Mouse (Mus musculus) cortical plate, adult 2 months (tissue): ENCODE measurements around the gene Parp16. TPM values are rescaled to one million over a fixed set of nuclear protein-coding genes. Genes with fewer than 3 reads are reported as not detected.

Source experiments
- H3K27ac ChIP-seq: fragments of 200-500 bp; 2 replicates; pipeline ENCODE4 v1.5.1; 2012; ENCODE audit warnings: low read length, control low read depth, inconsistent platforms; ENCODE audit not compliant: insufficient read depth
- H3K4me1 ChIP-seq: fragments of 200-500 bp; 2 replicates; pipeline ENCODE4 v1.6.1; 2011; ENCODE audit warnings: low read length; ENCODE audit not compliant: control insufficient read depth, insufficient read depth
- H3K4me3 ChIP-seq: fragments of 200-500 bp; 2 replicates; pipeline ENCODE4 v1.5.1; 2011; ENCODE audit warnings: mild to moderate bottlenecking, low read length, control low read depth; ENCODE audit not compliant: insufficient read depth
- CTCF ChIP-seq: fragments of 200-500 bp; IDR thresholded peaks from 2 replicates; pipeline ENCODE4 v1.5.1; 2011; ENCODE audit warnings: mild to moderate bottlenecking, control low read depth, low read length; ENCODE audit not compliant: insufficient read depth; ENCODE audit errors: extremely low read depth
- POLR2A ChIP-seq: fragments of 200-500 bp; IDR thresholded peaks from 2 replicates; pipeline ENCODE4 v1.6.1; 2011; ENCODE audit warnings: mild to moderate bottlenecking, low read length, control low read depth; ENCODE audit not compliant: insufficient read depth; ENCODE audit errors: extremely low read depth
- polyA plus RNA-seq: library from polyadenylated mRNA; depleted of rRNA; stranded (reverse); fragments of >200 nt; gene quantifications from 2 replicates; pipeline ENCODE4 v1.2.3, GENCODE M21; 2012

Parp16 gene
- polyA plus RNA-seq, 1 experiment: 4.2 TPM

DNA sequence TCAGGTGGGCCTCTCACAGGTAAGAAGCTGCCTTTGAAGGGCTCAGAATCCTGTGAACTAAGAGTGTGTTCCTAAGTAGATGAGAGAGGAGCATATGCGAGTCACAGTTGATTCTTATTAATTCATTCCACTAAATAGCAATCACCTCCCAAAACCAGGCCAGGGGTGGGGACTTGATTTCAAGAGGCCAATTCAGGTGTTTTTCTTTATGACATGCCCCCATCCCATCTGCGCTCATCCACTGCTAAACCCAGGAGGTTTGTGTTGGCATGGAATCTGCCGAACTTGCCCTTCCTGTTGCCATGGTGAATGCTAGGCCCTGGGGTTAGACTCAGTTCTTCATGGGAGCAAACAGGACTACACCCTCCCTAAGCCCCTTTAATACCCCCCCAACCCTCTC, 45.4 kb downstream of the Parp16 start:
- no peak overlapping the region for H3K4me3 ChIP-seq
- H3K4me1 ChIP-seq: no peaks in the 10 kb centered on the region
- no peak overlapping the region for H3K27ac ChIP-seq
- TF ChIP-seq CTCF: no peak
- no peak for TF ChIP-seq POLR2A

DNA sequence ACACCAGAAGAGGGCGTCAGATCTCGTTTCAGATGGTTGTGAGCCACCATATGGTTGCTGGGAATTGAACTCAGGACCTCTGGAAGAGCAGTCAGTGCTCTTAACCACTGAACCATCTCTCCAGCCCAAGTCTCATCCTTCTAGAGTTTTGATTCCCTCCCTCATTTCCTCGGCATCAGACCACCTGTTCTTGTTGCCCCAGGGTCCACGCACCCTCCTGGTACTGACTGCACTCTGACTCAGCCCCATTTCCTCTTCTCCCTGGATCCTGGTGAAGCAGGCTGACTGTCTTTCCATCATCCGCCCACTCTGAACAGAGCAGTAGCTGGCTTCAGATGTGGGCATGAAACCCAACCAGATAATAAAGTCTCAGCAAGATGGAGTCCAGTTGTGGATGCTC, 46.8 kb downstream of the Parp16 start:
- no peak overlapping the region for H3K27ac ChIP-seq
- H3K4me3 ChIP-seq: no peak overlapping the region
- no peaks in the 10 kb centered on the region for H3K4me1 ChIP-seq
- TF ChIP-seq POLR2A (no peak), CTCF (no peak)

DNA sequence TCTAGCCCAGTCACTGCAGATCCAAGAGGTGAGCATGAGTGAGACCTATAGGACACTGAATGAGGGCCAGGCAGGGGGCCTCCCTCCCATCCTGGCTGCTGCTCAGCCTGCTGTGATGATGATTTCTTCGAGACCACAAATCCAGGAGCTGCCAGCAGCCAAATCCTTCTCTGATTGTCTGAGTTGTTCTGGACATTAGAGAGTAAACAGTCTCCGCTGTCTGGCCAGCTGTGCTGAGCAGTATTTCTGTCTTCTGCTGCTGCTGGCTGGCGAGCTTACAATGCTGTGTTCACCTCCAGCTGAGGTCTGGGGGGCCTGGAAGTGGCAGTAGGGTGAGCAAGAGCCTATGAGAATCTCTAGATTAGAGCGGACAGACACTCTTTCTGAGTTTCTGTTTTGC, 48.1 kb downstream of the Parp16 start:
- Histone ChIP-seq H3K27ac (no peak overlapping the region), H3K4me3 (no peak overlapping the region), H3K4me1 (no peaks in the 10 kb centered on the region)
- TF ChIP-seq CTCF (no peak), POLR2A (no peak)

DNA sequence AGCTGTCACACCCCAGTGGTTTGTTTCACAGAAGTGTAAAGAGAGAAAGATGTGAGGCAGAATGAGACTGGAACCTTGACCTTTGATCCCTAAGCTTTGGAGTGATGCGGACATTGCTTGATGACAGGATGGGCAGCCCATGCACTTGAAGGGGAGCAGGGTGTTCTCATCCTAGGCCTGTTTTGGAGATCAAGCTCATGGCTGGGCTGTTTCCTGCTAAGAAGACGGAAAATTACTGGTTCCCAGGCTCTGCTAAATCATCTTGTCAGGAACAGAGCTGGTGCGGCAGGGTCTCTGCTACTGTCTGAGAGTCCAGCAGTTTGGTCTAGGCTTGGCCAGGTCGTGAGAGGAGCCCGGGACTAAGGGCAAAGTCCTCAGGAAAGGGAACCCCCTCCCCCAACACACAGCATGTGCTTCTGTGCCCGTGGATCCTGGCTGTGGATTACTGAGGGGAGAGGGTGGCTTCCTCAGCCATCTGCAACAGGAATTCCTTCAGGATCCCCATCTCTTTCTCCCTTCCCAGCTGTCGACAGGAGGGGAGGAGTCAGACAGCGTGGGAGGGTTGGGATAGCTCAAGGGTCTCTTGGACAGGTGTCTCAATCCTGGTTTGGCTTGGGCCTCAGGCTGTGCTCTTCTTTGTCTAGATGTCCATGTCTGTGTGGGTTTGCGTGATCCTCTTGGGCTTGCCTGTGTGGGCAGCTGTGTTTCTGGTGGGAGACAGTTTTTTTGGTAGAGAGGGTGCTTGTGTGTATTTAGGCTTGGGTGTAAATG, 49.1 kb downstream of the Parp16 start:
- no peak overlapping the region for H3K27ac ChIP-seq
- no peak overlapping the region for H3K4me3 ChIP-seq
- H3K4me1 ChIP-seq: no peaks in the 10 kb centered on the region
- no peak for TF ChIP-seq POLR2A
- no peak for TF ChIP-seq CTCF

DNA sequence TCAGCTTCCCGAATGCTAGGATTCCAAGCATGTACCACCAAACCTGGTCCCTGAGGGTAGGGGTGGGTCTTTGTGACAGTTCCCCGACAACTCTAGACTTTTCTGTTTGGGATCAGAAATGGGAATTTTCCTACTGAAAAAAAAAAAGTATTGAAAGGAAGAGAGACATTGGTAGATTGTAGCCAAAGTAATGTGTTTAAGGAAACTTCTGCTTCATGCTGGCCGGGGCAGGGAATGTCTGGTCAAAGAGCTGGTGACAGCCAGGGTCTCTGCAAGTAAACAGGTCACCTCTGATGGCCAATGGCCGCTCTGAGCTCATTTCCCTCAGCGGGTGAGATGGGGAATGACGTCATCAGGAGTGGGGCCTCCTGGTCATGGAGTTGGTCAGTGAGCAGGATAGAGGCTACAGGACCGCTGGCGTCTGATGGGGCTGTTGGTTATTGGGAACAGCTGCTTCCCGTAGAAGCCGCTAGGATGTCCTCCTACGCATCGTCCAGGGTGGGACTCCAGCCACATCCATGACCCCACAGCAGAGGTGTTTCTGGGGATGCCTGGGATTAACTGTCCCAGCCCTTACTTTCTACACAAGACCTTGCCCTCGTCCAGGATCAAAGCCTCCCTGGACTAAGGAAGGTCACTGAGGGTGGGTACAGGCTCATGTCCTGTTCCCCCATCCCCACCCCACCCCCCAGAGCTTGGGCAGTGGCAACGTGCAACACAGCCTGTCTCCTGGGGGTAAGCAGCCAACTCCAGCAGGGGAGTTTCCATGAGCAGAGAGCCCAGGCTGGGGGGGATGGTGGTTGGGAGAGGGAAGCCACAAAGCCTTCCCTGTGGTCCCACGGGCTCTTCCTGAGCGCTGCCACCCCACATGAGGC, 52.6 kb downstream of the Parp16 start:
- no peak overlapping the region for H3K4me3 ChIP-seq
- H3K4me1 ChIP-seq: no peaks in the 10 kb centered on the region
- H3K27ac ChIP-seq: no peak overlapping the region
- TF ChIP-seq CTCF (no peak), POLR2A (no peak)

DNA sequence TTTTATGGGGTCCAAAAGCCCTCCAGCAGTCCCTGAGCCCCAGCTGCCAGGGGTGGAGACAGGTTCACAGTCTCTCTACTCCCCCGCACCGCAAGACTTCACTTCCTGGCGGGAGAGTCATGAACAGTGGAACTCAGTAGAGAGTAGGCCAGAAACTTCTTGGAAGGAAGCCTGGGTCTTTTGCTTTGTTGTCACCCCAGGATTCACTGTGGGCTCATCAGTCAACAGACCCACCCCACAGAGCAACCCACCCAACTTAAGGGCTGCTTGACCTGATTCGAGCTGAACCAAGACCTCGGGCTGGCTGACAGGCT, 53.2 kb downstream of the Parp16 start:
- Histone ChIP-seq H3K4me3 (no peak overlapping the region), H3K27ac (no peak overlapping the region), H3K4me1 (no peaks in the 10 kb centered on the region)
- TF ChIP-seq CTCF (no peak), POLR2A (no peak)

DNA sequence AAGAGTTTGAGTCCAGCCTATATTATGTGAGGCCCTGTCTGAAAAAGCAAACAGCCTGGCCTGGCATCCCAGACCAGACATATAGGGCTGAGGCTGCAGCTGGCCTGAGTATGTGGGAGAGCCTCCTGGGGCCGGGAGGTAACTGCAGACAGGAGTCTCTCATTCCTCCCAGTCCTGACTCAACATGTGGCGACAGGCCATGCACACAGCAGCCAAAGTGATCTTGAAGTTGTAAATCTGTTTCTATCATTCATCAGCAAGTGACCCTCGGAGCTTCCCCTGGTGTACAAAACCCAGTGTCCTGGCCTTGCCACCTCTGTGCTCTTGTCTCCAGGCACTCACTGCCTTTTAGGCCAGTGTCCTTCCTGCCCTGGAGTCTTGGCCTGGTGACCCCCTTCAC, 56.9 kb downstream of the Parp16 start:
- Histone ChIP-seq H3K4me1 (no peaks in the 10 kb centered on the region), H3K27ac (no peak overlapping the region), H3K4me3 (no peak overlapping the region)
- TF ChIP-seq POLR2A (no peak), CTCF (no peak)

DNA sequence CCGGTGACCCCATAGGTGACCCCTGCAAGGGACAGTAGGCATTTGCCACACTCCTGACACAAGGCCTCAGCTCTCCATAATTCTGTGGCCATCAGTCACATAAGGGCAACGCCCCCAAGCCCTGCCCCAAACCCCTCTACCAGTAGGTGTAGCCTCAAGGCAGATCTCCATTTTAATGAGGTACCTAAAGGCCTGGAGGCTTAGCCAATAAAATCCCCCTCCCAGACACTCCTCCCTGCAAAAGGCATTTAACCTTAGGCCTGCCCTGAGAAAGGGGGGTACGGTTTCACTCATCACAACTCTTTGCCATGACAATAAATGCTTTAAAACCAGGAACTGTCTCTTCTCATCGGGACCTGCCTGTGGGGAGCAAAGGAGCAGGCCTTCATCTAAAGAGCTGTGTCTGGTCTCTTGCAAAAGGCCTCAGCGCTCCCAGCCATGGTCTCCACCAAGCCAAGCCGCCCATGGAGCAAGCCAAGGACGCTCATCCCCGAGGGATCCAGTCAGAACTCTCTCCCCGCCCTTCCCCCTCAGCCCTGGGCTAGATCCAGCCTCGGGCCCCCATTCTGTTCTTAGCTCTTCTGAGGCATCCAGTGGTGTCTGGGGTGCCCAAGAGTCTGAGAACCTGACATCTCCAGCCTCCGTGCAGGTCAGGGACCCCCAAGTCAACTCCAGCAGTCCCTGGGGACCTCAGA, 60.9 kb downstream of the Parp16 start:
- H3K4me3 ChIP-seq: no peak overlapping the region
- TF ChIP-seq CTCF: no peak
- TF ChIP-seq POLR2A: no peak
- H3K4me1 ChIP-seq: no peaks in the 10 kb centered on the region
- no peak overlapping the region for H3K27ac ChIP-seq

DNA sequence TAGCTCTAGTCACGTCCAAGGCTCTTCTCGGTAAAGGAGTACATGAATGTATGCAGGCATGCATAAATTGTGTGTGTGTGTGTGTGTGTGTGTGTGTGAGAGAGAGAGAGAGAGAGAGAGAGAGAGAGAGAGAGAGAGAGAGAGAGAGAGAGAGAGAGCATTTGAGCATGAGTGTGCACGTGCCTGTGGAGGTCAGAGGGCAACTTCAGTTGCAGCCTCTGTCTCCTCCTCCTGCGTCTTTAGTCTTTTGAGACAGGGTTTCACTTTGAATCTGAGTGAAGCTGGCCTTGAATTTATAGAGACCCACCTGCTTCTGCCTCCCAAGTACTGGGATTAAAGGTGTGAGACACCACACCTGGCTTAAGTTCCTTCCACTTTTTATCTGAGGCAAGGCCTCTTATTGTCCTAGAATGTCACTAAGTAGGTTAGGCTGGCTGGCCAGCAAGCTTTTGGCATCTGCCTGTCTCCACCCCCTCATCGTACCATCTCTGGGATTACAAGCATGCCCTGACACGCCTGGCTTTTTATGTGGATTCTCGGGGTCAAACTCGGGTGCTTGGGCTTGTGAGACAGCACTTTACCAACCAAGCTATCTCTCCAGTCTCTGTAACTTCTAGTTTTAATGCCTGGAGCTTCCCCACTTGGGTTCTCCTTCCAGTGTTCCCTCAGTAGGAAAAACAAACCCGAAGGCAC, 62.2 kb downstream of the Parp16 start:
- H3K4me3 ChIP-seq: no peak overlapping the region
- no peaks in the 10 kb centered on the region for H3K4me1 ChIP-seq
- H3K27ac ChIP-seq: no peak overlapping the region
- no peak for TF ChIP-seq CTCF
- TF ChIP-seq POLR2A: no peak
